Mouse (Mus musculus): ENCODE results near the gene Cela1. TPM values are rescaled to one million over a fixed set of nuclear protein-coding genes. Genes with fewer than 3 reads are reported as not detected.

Cela1 gene
- polyA plus RNA-seq, 1 experiment from 2014 or later = 2.2 TPM

- no peak for ATAC-seq (replicated peaks; ENCODE audit: insufficient number of reproducible peaks, insufficient read depth, low FRiP score, low read depth)
- H3K9ac ChIP-seq = no peak overlapping the region
- no peak overlapping the region for H3K4me3 ChIP-seq
- peaks cover 26% of the 10 kb centered on the region for H3K4me1 ChIP-seq (replicated peaks)
- H3K4me2 ChIP-seq = no peak overlapping the region
- no peaks in the 10 kb centered on the region for H3K36me3 ChIP-seq
- H3K27me3 ChIP-seq = no peaks in the 10 kb centered on the region
- H3K27ac ChIP-seq = no peak overlapping the region
- H3K9me3 ChIP-seq (replicated peaks) = no peaks in the 10 kb centered on the region
- WGBS = 76% methylated on average over 8 of the region's 8 CpGs
Measured at GRCm38 (mm10) chr15:100670004-100670403, 17.7 kb downstream of the Cela1 start.

GRCm38 (mm10) chr15:100669337-100669736 lies 18.4 kb downstream of the Cela1 start, which contains the start of gene Bin2:
Bin2 (minus strand) TSS chr15:100669553.
- no peak within 1 kb of the TSS for H3K27ac ChIP-seq
- peak within 1 kb of the TSS; percentile 22; the same call in 1 of the 2 replicates for H3K4me3 ChIP-seq
- WGBS = 77% methylated on average over 20 of the region's 20 CpGs
- H3K36me3 ChIP-seq = no peaks in the 10 kb centered on the region
- no peak within 1 kb of the TSS for H3K9ac ChIP-seq
- H3K9me3 ChIP-seq (replicated peaks) = no peaks in the 10 kb centered on the region
- H3K4me1 ChIP-seq (replicated peaks) = peaks cover 24% of the 10 kb centered on the region
- H3K4me2 ChIP-seq = no peak within 1 kb of the TSS; the same call in 1 of the 2 replicates
- no peaks in the 10 kb centered on the region for H3K27me3 ChIP-seq
- no peak for ATAC-seq (replicated peaks; ENCODE audit: insufficient number of reproducible peaks, insufficient read depth, low FRiP score, low read depth)

GRCm38 (mm10) chr15:100667871-100668545 lies 19.7 kb downstream of the Cela1 start:
- Histone ChIP-seq H3K27me3 (no peaks in the 10 kb centered on the region), H3K27ac (no peak overlapping the region), H3K9me3 (replicated peaks) (no peaks in the 10 kb centered on the region), H3K4me2 (no peak overlapping the region; the same call in 1 of the 2 replicates), H3K9ac (no peak overlapping the region), H3K4me1 (replicated peaks) (peaks cover 12% of the 10 kb centered on the region), H3K36me3 (no peaks in the 10 kb centered on the region), H3K4me3 (no peak overlapping the region)
- 57% methylated on average over 5 of the region's 5 CpGs for WGBS
- no peak for ATAC-seq (replicated peaks; ENCODE audit: insufficient number of reproducible peaks, insufficient read depth, low FRiP score, low read depth)

- 54% methylated on average over 6 of the region's 6 CpGs for WGBS
- Histone ChIP-seq H3K4me2 (peak overlapping the region; percentile 16; the same call in 1 of the 2 replicates), H3K9me3 (replicated peaks) (no peaks in the 10 kb centered on the region), H3K27me3 (no peaks in the 10 kb centered on the region), H3K4me3 (no peak overlapping the region), H3K27ac (peak overlapping the region; percentile 66; the same call in 1 of the 2 replicates), H3K9ac (no peak overlapping the region), H3K4me1 (replicated peaks) (peaks cover 12% of the 10 kb centered on the region), H3K36me3 (no peaks in the 10 kb centered on the region)
- ATAC-seq (replicated peaks; ENCODE audit: insufficient number of reproducible peaks, insufficient read depth, low FRiP score, low read depth) = no peak
Measured at GRCm38 (mm10) chr15:100667420-100667819, 20.3 kb downstream of the Cela1 start.

GRCm38 (mm10) chr15:100666851-100667250 lies 20.9 kb downstream of the Cela1 start:
- H3K9me3 ChIP-seq (replicated peaks) = no peaks in the 10 kb centered on the region
- H3K36me3 ChIP-seq = no peaks in the 10 kb centered on the region
- H3K27me3 ChIP-seq = no peaks in the 10 kb centered on the region
- peak overlapping the region; percentile 66 for H3K27ac ChIP-seq
- no peak overlapping the region for H3K9ac ChIP-seq
- peak overlapping the region; percentile 16; the same call in 1 of the 2 replicates for H3K4me2 ChIP-seq
- H3K4me1 ChIP-seq (replicated peaks) = peaks cover 12% of the 10 kb centered on the region
- H3K4me3 ChIP-seq = no peak overlapping the region
- no peak for ATAC-seq (replicated peaks; ENCODE audit: insufficient number of reproducible peaks, insufficient read depth, low FRiP score, low read depth)
- 20% methylated on average over 12 of the region's 12 CpGs for WGBS

- ATAC-seq (replicated peaks; ENCODE audit: insufficient number of reproducible peaks, insufficient read depth, low FRiP score, low read depth) = peak; percentile 45; the same call in 1 of the 2 replicates
- WGBS = 8% methylated on average over 7 of the region's 7 CpGs
- H3K27ac ChIP-seq = peak overlapping the region; percentile 20
Measured at GRCm38 (mm10) chr15:100666219-100666696, 21.5 kb downstream of the Cela1 start.

GRCm38 (mm10) chr15:100665411-100666218 lies 22.1 kb downstream of the Cela1 start:
- no peak for ATAC-seq (replicated peaks; ENCODE audit: insufficient number of reproducible peaks, insufficient read depth, low FRiP score, low read depth)
- Histone ChIP-seq H3K4me3 (no peak overlapping the region), H3K9ac (no peak overlapping the region), H3K4me2 (peak overlapping the region; percentile 22; the same call in 1 of the 2 replicates), H3K27ac (peak overlapping the region; percentile 20), H3K9me3 (replicated peaks) (no peaks in the 10 kb centered on the region), H3K36me3 (no peaks in the 10 kb centered on the region), H3K4me1 (replicated peaks) (peaks cover 12% of the 10 kb centered on the region), H3K27me3 (no peaks in the 10 kb centered on the region)
- 29% methylated on average over 9 of the region's 9 CpGs for WGBS

More at GRCm38 (mm10) chr15:100666219-100666696, 21.5 kb downstream of the Cela1 start:
- Histone ChIP-seq H3K27me3 (no peaks in the 10 kb centered on the region), H3K4me3 (no peak overlapping the region), H3K4me1 (replicated peaks) (peaks cover 12% of the 10 kb centered on the region), H3K9me3 (replicated peaks) (no peaks in the 10 kb centered on the region), H3K9ac (no peak overlapping the region), H3K4me2 (peak overlapping the region; percentile 22; the same call in 1 of the 2 replicates), H3K36me3 (no peaks in the 10 kb centered on the region)

GRCm38 (mm10) chr15:100664813-100665274 lies 22.9 kb downstream of the Cela1 start:
- H3K9me3 ChIP-seq (replicated peaks) = no peaks in the 10 kb centered on the region
- WGBS = 75% methylated on average over 9 of the region's 9 CpGs
- no peak overlapping the region for H3K9ac ChIP-seq
- ATAC-seq (replicated peaks; ENCODE audit: insufficient number of reproducible peaks, insufficient read depth, low FRiP score, low read depth) = no peak
- no peak overlapping the region for H3K4me2 ChIP-seq
- H3K4me1 ChIP-seq (replicated peaks) = peaks cover 12% of the 10 kb centered on the region
- no peak overlapping the region for H3K4me3 ChIP-seq
- no peaks in the 10 kb centered on the region for H3K27me3 ChIP-seq
- no peaks in the 10 kb centered on the region for H3K36me3 ChIP-seq
- no peak overlapping the region for H3K27ac ChIP-seq

- Histone ChIP-seq H3K4me3 (no peak overlapping the region), H3K4me1 (replicated peaks) (no peaks in the 10 kb centered on the region; the same call in 1 of the 2 replicates), H3K9me3 (replicated peaks) (no peaks in the 10 kb centered on the region)
Measured at GRCm38 (mm10) chr15:100660805-100661204, 26.9 kb downstream of the Cela1 start.

GRCm38 (mm10) chr15:100660306-100660705 lies 27.4 kb downstream of the Cela1 start:
- Histone ChIP-seq H3K9me3 (replicated peaks) (no peaks in the 10 kb centered on the region), H3K27ac (no peak overlapping the region), H3K4me3 (no peak overlapping the region), H3K27me3 (no peaks in the 10 kb centered on the region), H3K4me1 (replicated peaks) (no peaks in the 10 kb centered on the region), H3K4me2 (no peak overlapping the region), H3K9ac (no peak overlapping the region), H3K36me3 (no peaks in the 10 kb centered on the region)
- WGBS = 74% methylated on average over 9 of the region's 9 CpGs
- ATAC-seq (replicated peaks; ENCODE audit: insufficient number of reproducible peaks, insufficient read depth, low FRiP score, low read depth) = no peak

More at GRCm38 (mm10) chr15:100660805-100661204, 26.9 kb downstream of the Cela1 start:
- ATAC-seq (replicated peaks; ENCODE audit: insufficient number of reproducible peaks, insufficient read depth, low FRiP score, low read depth) = no peak
- WGBS = 83% methylated on average over 5 of the region's 5 CpGs
- H3K4me2 ChIP-seq = no peak overlapping the region
- no peak overlapping the region for H3K9ac ChIP-seq
- H3K36me3 ChIP-seq = no peaks in the 10 kb centered on the region
- no peak overlapping the region for H3K27ac ChIP-seq
- no peaks in the 10 kb centered on the region for H3K27me3 ChIP-seq

- Histone ChIP-seq H3K4me3 (no peak overlapping the region), H3K4me1 (replicated peaks) (no peaks in the 10 kb centered on the region), H3K27me3 (no peaks in the 10 kb centered on the region), H3K9me3 (replicated peaks) (no peaks in the 10 kb centered on the region), H3K4me2 (no peak overlapping the region), H3K9ac (no peak overlapping the region), H3K27ac (no peak overlapping the region), H3K36me3 (no peaks in the 10 kb centered on the region)
- ATAC-seq (replicated peaks; ENCODE audit: insufficient number of reproducible peaks, insufficient read depth, low FRiP score, low read depth) = no peak
- WGBS = 83% methylated on average over 5 of the region's 5 CpGs
Measured at GRCm38 (mm10) chr15:100655201-100655600, 32.5 kb downstream of the Cela1 start.
